ENCODE assay signal across 12 mouse cellular contexts in the genomic region with DNA sequence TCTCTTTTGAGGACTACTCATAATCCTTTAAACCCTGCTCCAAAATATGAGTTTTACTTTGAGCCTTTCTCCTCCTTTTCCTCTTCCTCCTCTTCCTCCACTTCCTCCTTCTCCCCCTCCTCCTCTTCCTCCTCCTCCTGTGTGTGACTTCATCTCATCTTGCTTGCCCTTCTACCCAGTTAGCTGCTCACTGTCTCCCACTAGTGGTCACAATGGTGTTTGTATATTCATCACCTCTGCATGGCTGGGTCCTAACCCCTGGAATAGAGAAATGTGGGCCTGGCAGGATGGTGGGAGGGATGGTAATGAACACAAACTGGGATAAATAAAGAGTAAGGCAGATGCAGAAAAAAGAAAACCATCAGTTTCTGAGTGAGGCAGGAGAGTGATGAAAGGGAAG.
DNase-seq lines count a peak whose midpoint lies in the region; ATAC-seq and TF ChIP-seq lines count a peak whose summit lies in the region.
"Had no signal": no experiment of that assay in that cellular context is flagged by ENCODE, and none has a peak within 500 bp of the region (broad histone marks: within the 10 kb centered on the region; RNA-seq: fewer than 3 reads in every experiment).

No protein-coding gene starts in this region.

- no peaks in the 10 kb centered on the region for H3K36me3 ChIP-seq in E14TG2a.4 (ENCODE audit: insufficient read depth, low read length)
- H3K36me3 ChIP-seq: G1E; neural tube, embryonic 12.5 days had no signal

- no peaks in the 10 kb centered on the region for H3K27me3 ChIP-seq in cerebellum, adult 2 months (ENCODE audit: control insufficient read depth, insufficient read depth, low read length)
- H3K27me3 ChIP-seq in E14TG2a.4 (ENCODE audit: insufficient read depth, low read length), result peaks cover 2% of the 10 kb centered on the region; the same call in 1 of the 2 replicates
- H3K27me3 ChIP-seq: neural tube, embryonic 12.5 days had no signal

- H3K4me3 ChIP-seq in cerebellum, adult 2 months (replicated peaks; ENCODE audit: insufficient read depth, low read depth, low read length), result no peak overlapping the region
- H3K4me3 ChIP-seq in left cerebral cortex, adult 2 months, result no peak overlapping the region
- H3K4me3 ChIP-seq in E14TG2a.4 (replicated peaks; ENCODE audit: low read length), result no peak overlapping the region
- H3K4me3 ChIP-seq: erythroblast, embryonic 14.5 days; neural tube, embryonic 12.5 days had no signal

- no peak for TF ChIP-seq POLR2A in cerebellum, adult 2 months (IDR thresholded peaks at IDR 0.05; ENCODE audit: borderline replicate concordance, insufficient read depth, low read length)

- H3K4me1 ChIP-seq in cerebellum, adult 2 months (ENCODE audit: control insufficient read depth, insufficient read depth, low read length), result no peaks in the 10 kb centered on the region
- H3K4me1 ChIP-seq in E14TG2a.4 (replicated peaks; ENCODE audit: low read depth, low read length), result no peaks in the 10 kb centered on the region
- H3K4me1 ChIP-seq: neural tube, embryonic 12.5 days had no signal

- intact Hi-C loops in left cerebral cortex, adult 2 months (cut with DNase I), result no loop called here
- intact Hi-C loops in left cerebral cortex, postnatal 14 days (cut with DNase I), result no loop called here

- H3K27ac ChIP-seq in cerebellum, adult 2 months (ENCODE audit: insufficient read depth, low read length), result no peak overlapping the region
- H3K27ac ChIP-seq in left cerebral cortex, adult 2 months, result no peak overlapping the region
- H3K27ac ChIP-seq: neural tube, embryonic 12.5 days had no signal

- no peak for ATAC-seq in frontal cortex, adult (ENCODE audit: low TSS enrichment)

- TF ChIP-seq CTCF in cerebellum, adult 2 months (IDR thresholded peaks at IDR 0.05; ENCODE audit: borderline replicate concordance, insufficient read depth, low read depth, low read length), result no peak
- TF ChIP-seq CTCF in left cerebral cortex, adult 2 months (IDR thresholded peaks at IDR 0.05), result peak; percentile 45
- TF ChIP-seq CTCF in E14TG2a.4 (conservative IDR thresholded peaks at IDR 0.05; ENCODE audit: low read length), result peak; percentile 76

- H3K9me3 ChIP-seq in E14TG2a.4 (ENCODE audit: low read length), result no peaks in the 10 kb centered on the region
- H3K9me3 ChIP-seq: neural tube, embryonic 12.5 days had no signal

- peak; percentile 25 to 48 for DNase-seq in cerebellum, postnatal 14 days
- no peak for DNase-seq in cerebellum, adult 2 months
- no peak for DNase-seq in left cerebral cortex, adult 2 months (ENCODE audit: extremely low spot score in 1 of 2, low spot score in 2 of 2)
- DNase-seq in left cerebral cortex, postnatal 14 days (ENCODE audit: low spot score in 2 of 2), result no peak
- DNase-seq in embryo, embryonic 11 days, result peak; percentile 42
- DNase-seq in ovary, postnatal 10 days (ENCODE audit: low spot score), result no peak
- DNase-seq: thymus, adult 2 months had no signal

Comparison
In these comparisons a context has a peak if more than half of its experiments do, and no peak if none do; other contexts are left out.
1. DNase-seq: peak in cerebellum, postnatal 14 days (2 of 2) and embryo, embryonic 11 days (single experiment); none in cerebellum, adult 2 months (0 of 2), left cerebral cortex, adult 2 months (0 of 2), left cerebral cortex, postnatal 14 days (0 of 2) and ovary, postnatal 10 days (single experiment).